Mouse (Mus musculus) E14TG2a.4 (cell line): ENCODE measurements around the gene Oprm1.

ENCODE experiments used
- H3K27me3 ChIP-seq: 2 replicates; pipeline ENCODE4 v1.6.1; 2014; ENCODE audit warnings: low read length, control low read depth; ENCODE audit not compliant: insufficient read depth
- H3K36me3 ChIP-seq: 2 replicates; pipeline ENCODE4 v1.6.1; 2014; ENCODE audit warnings: low read length, control low read depth; ENCODE audit not compliant: insufficient read depth
- H3K4me1 ChIP-seq: replicated peaks from 2 replicates; pipeline ENCODE4 v1.6.1; 2014; ENCODE audit warnings: low read depth, low read length, control low read depth
- H3K4me3 ChIP-seq: replicated peaks from 2 replicates; pipeline ENCODE4 v1.5.1; 2014; ENCODE audit warnings: mild to moderate bottlenecking, low read length
- H3K9me3 ChIP-seq: 2 replicates; pipeline ENCODE4 v1.6.1; 2014; ENCODE audit warnings: low read length, control low read depth
- CTCF ChIP-seq: conservative IDR thresholded peaks from 2 replicates; pipeline ENCODE4 v1.5.1; 2014; ENCODE audit warnings: low read length
- NANOG ChIP-seq: IDR thresholded peaks from 2 replicates; pipeline ENCODE4 v1.6.1; 2014; ENCODE audit warnings: borderline replicate concordance, low read length, mixed read lengths
- POU5F1 ChIP-seq: IDR thresholded peaks from 2 replicates; pipeline ENCODE4 v1.6.1; 2014; ENCODE audit warnings: low read length, borderline replicate concordance

Oprm1 gene

GRCm38 (mm10) chr10:6936671-6937425 lies 178.5 kb downstream of the Oprm1 start:
- Histone ChIP-seq H3K9me3 (peaks cover 21% of the 10 kb centered on the region), H3K36me3 (no peaks in the 10 kb centered on the region), H3K27me3 (no peaks in the 10 kb centered on the region), H3K4me1 (no peaks in the 10 kb centered on the region), H3K4me3 (no peak overlapping the region)
- TF ChIP-seq CTCF (no peak), POU5F1 (no peak), NANOG (no peak)

GRCm38 (mm10) chr10:6953115-6953514 lies 194.8 kb downstream of the Oprm1 start:
- H3K4me3 ChIP-seq, result no peak overlapping the region

GRCm38 (mm10) chr10:6954533-6954932 lies 196.2 kb downstream of the Oprm1 start:
- no peak overlapping the region for H3K4me3 ChIP-seq
- no peaks in the 10 kb centered on the region for H3K36me3 ChIP-seq
- H3K4me1 ChIP-seq, result no peaks in the 10 kb centered on the region
- H3K9me3 ChIP-seq, result no peaks in the 10 kb centered on the region
- H3K27me3 ChIP-seq, result no peaks in the 10 kb centered on the region
- TF ChIP-seq NANOG (no peak), POU5F1 (no peak), CTCF (no peak)

More at GRCm38 (mm10) chr10:6953115-6953514, 194.8 kb downstream of the Oprm1 start:
- Histone ChIP-seq H3K36me3 (no peaks in the 10 kb centered on the region), H3K4me1 (no peaks in the 10 kb centered on the region), H3K27me3 (no peaks in the 10 kb centered on the region), H3K9me3 (no peaks in the 10 kb centered on the region)
- no peak for TF ChIP-seq NANOG
- no peak for TF ChIP-seq POU5F1
- TF ChIP-seq CTCF, result no peak

- TF ChIP-seq NANOG, result no peak
- no peak for TF ChIP-seq POU5F1
- no peak for TF ChIP-seq CTCF
- H3K27me3 ChIP-seq, result no peaks in the 10 kb centered on the region
- no peaks in the 10 kb centered on the region for H3K9me3 ChIP-seq
- H3K36me3 ChIP-seq, result no peaks in the 10 kb centered on the region
- no peaks in the 10 kb centered on the region for H3K4me1 ChIP-seq
- no peak overlapping the region for H3K4me3 ChIP-seq
These were observed 198.1 kb downstream of the Oprm1 start for GRCm38 (mm10) chr10:6956357-6956756.

- Histone ChIP-seq H3K4me1 (no peaks in the 10 kb centered on the region), H3K27me3 (no peaks in the 10 kb centered on the region), H3K36me3 (no peaks in the 10 kb centered on the region), H3K9me3 (no peaks in the 10 kb centered on the region), H3K4me3 (no peak overlapping the region)
- TF ChIP-seq POU5F1, result no peak
- no peak for TF ChIP-seq NANOG
- TF ChIP-seq CTCF, result no peak
These were observed 200.5 kb downstream of the Oprm1 start for GRCm38 (mm10) chr10:6958791-6959190.

GRCm38 (mm10) chr10:6967588-6968242 lies 209.4 kb downstream of the Oprm1 start:
- H3K4me3 ChIP-seq, result no peak overlapping the region
- H3K27me3 ChIP-seq, result no peaks in the 10 kb centered on the region
- no peaks in the 10 kb centered on the region for H3K36me3 ChIP-seq
- TF ChIP-seq CTCF, result no peak
- TF ChIP-seq NANOG, result no peak
- TF ChIP-seq POU5F1, result no peak
- H3K9me3 ChIP-seq, result no peaks in the 10 kb centered on the region
- no peaks in the 10 kb centered on the region for H3K4me1 ChIP-seq

GRCm38 (mm10) chr10:6968334-6968733 lies 210.0 kb downstream of the Oprm1 start:
- no peak overlapping the region for H3K4me3 ChIP-seq
- H3K4me1 ChIP-seq, result no peaks in the 10 kb centered on the region
- TF ChIP-seq CTCF (no peak), POU5F1 (no peak), NANOG (no peak)
- H3K27me3 ChIP-seq, result no peaks in the 10 kb centered on the region
- H3K9me3 ChIP-seq, result no peaks in the 10 kb centered on the region
- H3K36me3 ChIP-seq, result no peaks in the 10 kb centered on the region

GRCm38 (mm10) chr10:6977843-6978242 lies 219.5 kb downstream of the Oprm1 start:
- Histone ChIP-seq H3K9me3 (peaks cover 4% of the 10 kb centered on the region; the same call in 1 of the 2 replicates), H3K4me1 (0 out of 2 replicates have a peak, but pooled peaks cover 3% of the 10 kb centered on the region), H3K36me3 (no peaks in the 10 kb centered on the region), H3K27me3 (no peaks in the 10 kb centered on the region), H3K4me3 (no peak overlapping the region)
- TF ChIP-seq CTCF, result no peak
- TF ChIP-seq NANOG, result no peak
- TF ChIP-seq POU5F1, result no peak
